Mouse (Mus musculus) limb, embryonic 11.5 days (tissue): ENCODE results near the gene Gapvd1. TPM values are rescaled to one million over a fixed set of nuclear protein-coding genes. Genes with fewer than 3 reads are reported as not detected.

ENCODE experiments used
- ATAC-seq: fragments of 200-750 bp; cut with Nextera tagmentation; 2 replicates; pipeline ENCODE4 v1.8.0; 2017; ENCODE audit warnings: low read depth; ENCODE audit not compliant: insufficient number of reproducible peaks, low FRiP score, low TSS enrichment
- DNase-seq: peaks from one replicate; pipeline ENCODE4 v3.0.0-alpha.2; 2015; ENCODE audit warnings: low spot score
- H3K27ac ChIP-seq: fragments of 300-500 bp; sonication (generic); replicated peaks from 2 replicates; pipeline ENCODE4 v1.5.1; 2014; ENCODE audit warnings: low read depth, mild to moderate bottlenecking, low read length
- H3K27me3 ChIP-seq: fragments of 300-500 bp; sonication (generic); 2 replicates; pipeline ENCODE4 v1.6.1; 2014; ENCODE audit warnings: mild to moderate bottlenecking, low read length, mixed read lengths; ENCODE audit not compliant: control insufficient read depth, insufficient read depth
- H3K36me3 ChIP-seq: fragments of 300-500 bp; sonication (generic); 2 replicates; pipeline ENCODE4 v1.6.1; 2014; ENCODE audit warnings: mild to moderate bottlenecking, low read length, moderate library complexity, mixed read lengths; ENCODE audit not compliant: control insufficient read depth, insufficient read depth
- H3K4me1 ChIP-seq: fragments of 300-500 bp; sonication (generic); 2 replicates; pipeline ENCODE4 v1.6.1; 2014; ENCODE audit warnings: low read length, mixed read lengths; ENCODE audit not compliant: control insufficient read depth, insufficient read depth
- H3K4me2 ChIP-seq: fragments of 300-500 bp; sonication (generic); 2 replicates; pipeline ENCODE4 v1.6.1; 2014; ENCODE audit warnings: low read depth, mild to moderate bottlenecking, moderate library complexity; ENCODE audit not compliant: severe bottlenecking
- H3K4me3 ChIP-seq: fragments of 300-500 bp; sonication (generic); 2 replicates; pipeline ENCODE4 v1.5.1; 2014; ENCODE audit warnings: low read depth, low read length
- H3K9ac ChIP-seq: fragments of 300-500 bp; sonication (generic); 2 replicates; pipeline ENCODE4 v1.6.1; 2014; ENCODE audit warnings: mild to moderate bottlenecking, low read length
- H3K9me3 ChIP-seq: fragments of 300-500 bp; sonication (generic); 2 replicates; pipeline ENCODE4 v1.6.1; 2016; ENCODE audit warnings: low read length; ENCODE audit not compliant: control insufficient read depth
- WGBS: fragments of 180-500 bp; shearing (Covaris S2); extraction: QIAGEN DNeasy Blood & Tissue Kit; methylation state at CpG from one replicate; pipeline ENCODE4 v1.1.7; 2014; 5-methylcytosine and 5-hydroxymethylcytosine counted together
- polyA plus RNA-seq: library from polyadenylated mRNA; unstranded; fragments of >200 nt; fragmentation: Nextera tagmentation; extraction: Ambion mirVana; gene quantifications from 2 replicates; pipeline ENCODE4 v1.2.1, GENCODE M21; 2014

Gapvd1 gene
- polyA plus RNA-seq, 1 experiment from 2014 or later = 93.2 TPM

GRCm38 (mm10) chr2:34671385-34672026 is 83.5 kb downstream of the Gapvd1 start:
- H3K27me3 ChIP-seq = no peaks in the 10 kb centered on the region
- peaks cover 5% of the 10 kb centered on the region; the same call in 1 of the 2 replicates for H3K4me1 ChIP-seq
- peak; percentile 75 for DNase-seq
- H3K36me3 ChIP-seq = no peaks in the 10 kb centered on the region; the same call in 1 of the 2 replicates
- H3K4me2 ChIP-seq = peak overlapping the region; percentile 72
- H3K27ac ChIP-seq = no peak overlapping the region
- WGBS = 24% methylated on average over 31 of the region's 31 CpGs
- peak overlapping the region; percentile 38 for H3K4me3 ChIP-seq
- H3K9me3 ChIP-seq = no peaks in the 10 kb centered on the region
- ATAC-seq = peak; percentile 46
- peak overlapping the region; percentile 57 for H3K9ac ChIP-seq

- H3K9ac ChIP-seq = no peak overlapping the region
- no peak overlapping the region for H3K4me2 ChIP-seq
- ATAC-seq (no peak), DNase-seq (no peak)
- no peak overlapping the region for H3K27ac ChIP-seq
- peaks cover 5% of the 10 kb centered on the region; the same call in 1 of the 2 replicates for H3K4me1 ChIP-seq
- 85% methylated on average over 6 of the region's 6 CpGs for WGBS
- no peak overlapping the region for H3K4me3 ChIP-seq
- H3K36me3 ChIP-seq = no peaks in the 10 kb centered on the region
- no peaks in the 10 kb centered on the region for H3K9me3 ChIP-seq
- H3K27me3 ChIP-seq = no peaks in the 10 kb centered on the region
These were observed 84.6 kb downstream of the Gapvd1 start for GRCm38 (mm10) chr2:34670470-34670869.

- WGBS = 63% methylated on average over 8 of the region's 8 CpGs
- DNase-seq (no peak), ATAC-seq (no peak)
These were observed 85.8 kb downstream of the Gapvd1 start for GRCm38 (mm10) chr2:34669203-34669746.

GRCm38 (mm10) chr2:34668440-34669191 is 86.4 kb downstream of the Gapvd1 start:
- Histone ChIP-seq H3K4me3 (no peak overlapping the region), H3K9ac (no peak overlapping the region), H3K4me1 (peaks cover 5% of the 10 kb centered on the region; the same call in 1 of the 2 replicates), H3K27me3 (no peaks in the 10 kb centered on the region), H3K36me3 (no peaks in the 10 kb centered on the region), H3K27ac (no peak overlapping the region), H3K9me3 (no peaks in the 10 kb centered on the region), H3K4me2 (no peak overlapping the region)
- no peak for ATAC-seq
- no peak for DNase-seq
- 38% methylated on average over 17 of the region's 17 CpGs for WGBS

More at GRCm38 (mm10) chr2:34669203-34669746, 85.8 kb downstream of the Gapvd1 start:
- Histone ChIP-seq H3K9me3 (no peaks in the 10 kb centered on the region), H3K27ac (no peak overlapping the region), H3K9ac (no peak overlapping the region), H3K4me3 (no peak overlapping the region), H3K4me2 (no peak overlapping the region), H3K4me1 (peaks cover 5% of the 10 kb centered on the region; the same call in 1 of the 2 replicates), H3K36me3 (no peaks in the 10 kb centered on the region), H3K27me3 (no peaks in the 10 kb centered on the region)

GRCm38 (mm10) chr2:34667820-34668219 is 87.2 kb downstream of the Gapvd1 start:
- WGBS = 35% methylated on average over 10 of the region's 10 CpGs
- H3K9me3 ChIP-seq = no peaks in the 10 kb centered on the region
- H3K4me3 ChIP-seq = no peak overlapping the region
- DNase-seq (no peak), ATAC-seq (no peak)
- no peaks in the 10 kb centered on the region for H3K27me3 ChIP-seq
- H3K4me2 ChIP-seq = no peak overlapping the region
- peaks cover 5% of the 10 kb centered on the region; the same call in 1 of the 2 replicates for H3K4me1 ChIP-seq
- no peaks in the 10 kb centered on the region for H3K36me3 ChIP-seq
- H3K9ac ChIP-seq = no peak overlapping the region
- no peak overlapping the region for H3K27ac ChIP-seq

GRCm38 (mm10) chr2:34647410-34647809 is 107.6 kb downstream of the Gapvd1 start:
- Histone ChIP-seq H3K4me1 (0 out of 2 replicates have a peak, but pooled peaks cover 2% of the 10 kb centered on the region), H3K27me3 (no peaks in the 10 kb centered on the region), H3K4me2 (no peak overlapping the region), H3K27ac (no peak overlapping the region), H3K4me3 (no peak overlapping the region), H3K9me3 (no peaks in the 10 kb centered on the region), H3K36me3 (no peaks in the 10 kb centered on the region), H3K9ac (no peak overlapping the region)
- WGBS = 73% methylated on average over 11 of the region's 11 CpGs
- ATAC-seq (no peak), DNase-seq (no peak)

GRCm38 (mm10) chr2:34646541-34646865 is 108.5 kb downstream of the Gapvd1 start:
- no peaks in the 10 kb centered on the region for H3K36me3 ChIP-seq
- peak overlapping the region; percentile 62 for H3K4me2 ChIP-seq
- no peaks in the 10 kb centered on the region for H3K9me3 ChIP-seq
- no peak overlapping the region for H3K27ac ChIP-seq
- peak; percentile 70; the same call in 1 of the 2 replicates for ATAC-seq
- 10% methylated on average over 5 of the region's 5 CpGs for WGBS
- H3K27me3 ChIP-seq = no peaks in the 10 kb centered on the region
- no peak for DNase-seq
- H3K4me3 ChIP-seq = peak overlapping the region; percentile 26
- 0 out of 2 replicates have a peak, but pooled peaks cover 2% of the 10 kb centered on the region for H3K4me1 ChIP-seq
- no peak overlapping the region for H3K9ac ChIP-seq

GRCm38 (mm10) chr2:34645851-34646540 is 109.0 kb downstream of the Gapvd1 start:
- Histone ChIP-seq H3K4me3 (peak overlapping the region; percentile 26), H3K9ac (no peak overlapping the region), H3K27me3 (no peaks in the 10 kb centered on the region), H3K9me3 (no peaks in the 10 kb centered on the region), H3K36me3 (no peaks in the 10 kb centered on the region), H3K4me1 (0 out of 2 replicates have a peak, but pooled peaks cover 2% of the 10 kb centered on the region), H3K4me2 (peak overlapping the region; percentile 62), H3K27ac (no peak overlapping the region)
- DNase-seq = peak; percentile 82
- peak; percentile 54 for ATAC-seq
- WGBS = 14% methylated on average over 21 of the region's 21 CpGs
